Mouse (Mus musculus) midbrain, embryonic 11.5 days (tissue): ENCODE data around the gene Mdfic. TPM values are rescaled to one million over a fixed set of nuclear protein-coding genes. Genes with fewer than 3 reads are reported as not detected.
A peak's percentile ranks its signal among the peaks of the same experiment; 100 is the strongest.
"Not testable (repeated sequence)": the region's sequence is repeated elsewhere in the genome, so short reads cannot be mapped to it uniquely, and the experiment has no call there.

Source experiments
- ATAC-seq: fragments of 200-750 bp; cut with Nextera tagmentation; 2 replicates; pipeline ENCODE4 v1.8.0; 2017; ENCODE audit warnings: moderate TSS enrichment, moderate library complexity; ENCODE audit not compliant: low FRiP score
- DNase-seq: peaks from one replicate; pipeline ENCODE4 v3.0.0; 2015; ENCODE audit warnings: low spot score; ENCODE audit errors: missing footprints
- H3K27ac ChIP-seq: fragments of 300-500 bp; sonication (generic); 2 replicates; pipeline ENCODE4 v1.5.1; 2014; ENCODE audit warnings: low read depth, low read length
- H3K27me3 ChIP-seq: fragments of 300-500 bp; sonication (generic); 2 replicates; pipeline ENCODE4 v1.6.1; 2014; ENCODE audit warnings: mild to moderate bottlenecking, low read length, moderate library complexity, mixed read lengths; ENCODE audit not compliant: control insufficient read depth, insufficient read depth
- H3K36me3 ChIP-seq: fragments of 300-500 bp; sonication (generic); 2 replicates; pipeline ENCODE4 v1.6.1; 2014; ENCODE audit warnings: mild to moderate bottlenecking, low read length, moderate library complexity, mixed read lengths; ENCODE audit not compliant: control insufficient read depth, insufficient read depth
- H3K4me1 ChIP-seq: fragments of 300-500 bp; sonication (generic); 2 replicates; pipeline ENCODE4 v1.6.1; 2014; ENCODE audit warnings: low read length; ENCODE audit not compliant: control insufficient read depth, insufficient read depth
- H3K4me2 ChIP-seq: fragments of 300-500 bp; sonication (generic); 2 replicates; pipeline ENCODE4 v1.6.1; 2014; ENCODE audit warnings: mild to moderate bottlenecking, moderate library complexity
- H3K4me3 ChIP-seq: fragments of 300-500 bp; sonication (generic); 2 replicates; pipeline ENCODE4 v1.5.1; 2014; ENCODE audit warnings: low read depth, low read length
- H3K9ac ChIP-seq: fragments of 300-500 bp; sonication (generic); 2 replicates; pipeline ENCODE4 v1.6.1; 2014; ENCODE audit warnings: low read length
- H3K9me3 ChIP-seq: fragments of 300-500 bp; sonication (generic); 2 replicates; pipeline ENCODE4 v1.6.1; 2016; ENCODE audit warnings: low read length; ENCODE audit not compliant: control insufficient read depth
- WGBS: fragments of 180-500 bp; shearing (Covaris S2); extraction: QIAGEN DNeasy Blood & Tissue Kit; methylation state at CpG from one replicate; pipeline ENCODE4 v1.1.7; 2014; 5-methylcytosine and 5-hydroxymethylcytosine counted together
- polyA plus RNA-seq: library from polyadenylated mRNA; unstranded; fragments of >200 nt; fragmentation: Nextera tagmentation; extraction: Ambion mirVana; gene quantifications from 2 replicates; pipeline ENCODE4 v1.2.1, GENCODE M21; 2014

The Mdfic gene
- polyA plus RNA-seq, 1 experiment from 2014 or later: 7.0 TPM

DNA sequence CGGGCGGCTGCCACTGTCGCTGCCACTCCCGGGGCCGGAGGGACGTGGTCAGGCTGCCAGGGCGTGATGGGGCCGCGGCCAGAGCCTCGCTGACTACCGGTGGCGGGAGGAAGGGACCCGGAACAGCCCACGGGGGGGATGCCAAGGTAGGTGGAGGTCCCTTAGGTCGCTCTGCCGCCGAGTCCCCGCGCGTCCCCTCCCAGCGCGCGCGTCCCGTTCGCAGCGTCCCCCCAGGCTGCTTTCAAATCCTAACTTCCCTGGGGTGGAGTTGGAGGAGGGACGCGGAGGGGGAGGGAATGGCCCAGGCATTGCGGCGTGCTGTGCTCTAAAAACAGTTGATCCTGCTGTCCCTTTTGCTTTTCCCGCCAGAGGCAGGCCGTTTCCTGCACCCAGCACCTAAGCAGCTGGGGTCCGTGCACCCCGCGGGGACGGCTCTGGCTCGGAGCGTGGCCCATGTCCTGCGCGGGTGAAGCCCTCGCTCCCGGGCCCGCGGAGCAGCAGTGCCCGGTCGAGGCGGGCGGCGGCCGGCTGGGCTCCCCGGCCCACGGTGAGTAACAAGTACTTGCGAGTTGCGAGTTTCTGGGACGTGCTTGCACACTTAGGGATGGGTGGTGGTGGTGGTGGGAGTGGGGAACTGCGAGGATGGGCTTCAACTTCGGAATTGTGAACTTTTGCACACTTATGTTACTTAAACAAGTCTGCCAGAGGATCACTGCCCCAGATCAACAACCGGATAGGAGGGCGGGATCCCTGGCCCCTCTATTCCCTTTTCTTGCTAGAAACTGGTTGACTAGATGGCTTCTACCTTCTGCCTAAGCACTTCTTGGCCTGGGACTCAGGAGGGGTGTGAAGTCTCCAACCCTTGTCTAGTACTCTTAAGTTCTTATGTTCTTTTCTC, 606 bp downstream of the Mdfic start:
- DNase-seq: peak; percentile 96

DNA sequence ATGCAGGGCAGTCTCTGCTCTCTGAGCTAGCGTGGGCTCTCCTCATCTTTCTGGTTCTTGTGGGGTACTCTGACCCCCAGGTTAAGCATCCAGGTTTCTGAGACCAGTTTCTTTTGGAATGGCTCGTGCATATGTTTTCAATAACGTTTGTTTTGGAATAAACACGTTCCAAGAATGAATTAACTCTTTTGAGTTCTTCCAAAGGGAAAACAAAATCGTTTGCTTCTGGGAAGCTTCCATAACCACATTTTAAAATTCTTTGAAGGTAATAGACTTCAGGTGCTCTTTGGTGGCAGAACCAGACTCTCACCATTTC, 1.2 kb downstream of the Mdfic start:
- H3K4me2 ChIP-seq: peak overlapping the region; percentile 96
- no peaks in the 10 kb centered on the region for H3K9me3 ChIP-seq
- peak overlapping the region; percentile 83; the same call in 1 of the 2 replicates for H3K9ac ChIP-seq
- no peaks in the 10 kb centered on the region for H3K36me3 ChIP-seq
- 32% methylated on average over 5 of the region's 5 CpGs for WGBS
- H3K27me3 ChIP-seq: no peaks in the 10 kb centered on the region
- peak overlapping the region; percentile 49 for H3K4me3 ChIP-seq
- peaks cover 2% of the 10 kb centered on the region; the same call in 1 of the 2 replicates for H3K4me1 ChIP-seq
- peak; percentile 86 for DNase-seq
- H3K27ac ChIP-seq: no peak overlapping the region
- ATAC-seq: no peak

More for the DNA sequence above, 606 bp downstream of the Mdfic start:
- WGBS: under 1% methylated on average over 54 of the region's 60 CpGs
- Histone ChIP-seq H3K9ac (peak overlapping the region; percentile 83), H3K27ac (no peak overlapping the region), H3K4me2 (peak overlapping the region; percentile 96), H3K4me3 (peak overlapping the region; percentile 49), H3K27me3 (no peaks in the 10 kb centered on the region), H3K36me3 (no peaks in the 10 kb centered on the region), H3K9me3 (no peaks in the 10 kb centered on the region), H3K4me1 (peaks cover 2% of the 10 kb centered on the region; the same call in 1 of the 2 replicates)
- peak; percentile 85 for ATAC-seq

GRCm38 (mm10) chr6:15722631-15723030, 2.2 kb downstream of the Mdfic start:
- not testable (repeated sequence) for ATAC-seq, H3K4me1 ChIP-seq, DNase-seq, H3K36me3 ChIP-seq, H3K4me2 ChIP-seq, H3K4me3 ChIP-seq, H3K9me3 ChIP-seq, H3K27ac ChIP-seq, H3K27me3 ChIP-seq, H3K9ac ChIP-seq
- 90% methylated on average over 7 of the region's 8 CpGs for WGBS

- Histone ChIP-seq H3K4me3 (no peak overlapping the region), H3K4me2 (no peak overlapping the region), H3K36me3 (no peaks in the 10 kb centered on the region), H3K27ac (no peak overlapping the region), H3K4me1 (peaks cover 2% of the 10 kb centered on the region; the same call in 1 of the 2 replicates), H3K9ac (no peak overlapping the region), H3K9me3 (no peaks in the 10 kb centered on the region), H3K27me3 (no peaks in the 10 kb centered on the region)
- no peak for DNase-seq
- 88% methylated on average over 4 of the region's 4 CpGs for WGBS
- ATAC-seq: no peak
These were observed 3.8 kb downstream of the Mdfic start for GRCm38 (mm10) chr6:15724304-15724703.

DNA sequence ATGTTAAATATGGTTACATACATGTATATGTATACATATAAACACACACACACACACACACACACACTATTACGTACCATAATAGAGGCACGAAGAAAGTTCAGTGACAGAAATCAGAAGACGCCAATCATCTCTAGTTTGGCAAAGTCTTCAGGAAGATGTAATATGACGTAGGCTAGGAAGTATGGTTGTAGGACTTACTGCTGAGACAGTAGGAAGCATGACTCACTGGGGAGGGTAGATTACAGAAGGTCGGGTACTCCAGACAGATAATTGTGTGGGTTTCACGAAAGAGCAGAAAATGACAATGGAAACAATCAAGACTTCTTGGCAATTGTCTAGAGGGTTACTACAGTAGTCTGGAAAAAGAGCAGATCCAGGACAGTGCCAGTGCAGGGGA, 6.0 kb downstream of the Mdfic start:
- no peak for ATAC-seq
- H3K9ac ChIP-seq: no peak overlapping the region
- DNase-seq: peak; percentile 72
- no peaks in the 10 kb centered on the region for H3K9me3 ChIP-seq
- H3K27me3 ChIP-seq: no peaks in the 10 kb centered on the region
- no peak overlapping the region for H3K4me2 ChIP-seq
- H3K4me1 ChIP-seq: no peaks in the 10 kb centered on the region; the same call in 1 of the 2 replicates
- WGBS: 91% methylated on average over 6 of the region's 6 CpGs
- H3K36me3 ChIP-seq: no peaks in the 10 kb centered on the region
- no peak overlapping the region for H3K27ac ChIP-seq
- H3K4me3 ChIP-seq: no peak overlapping the region

- Histone ChIP-seq H3K4me3 (no peak overlapping the region), H3K36me3 (no peaks in the 10 kb centered on the region), H3K9me3 (no peaks in the 10 kb centered on the region), H3K27ac (no peak overlapping the region), H3K4me2 (no peak overlapping the region), H3K9ac (no peak overlapping the region), H3K27me3 (no peaks in the 10 kb centered on the region), H3K4me1 (no peaks in the 10 kb centered on the region)
- DNase-seq (peak; percentile 80), ATAC-seq (no peak)
- WGBS: 59% methylated on average over 4 of the region's 4 CpGs
These were observed 7.4 kb downstream of the Mdfic start for GRCm38 (mm10) chr6:15727681-15728410.

DNA sequence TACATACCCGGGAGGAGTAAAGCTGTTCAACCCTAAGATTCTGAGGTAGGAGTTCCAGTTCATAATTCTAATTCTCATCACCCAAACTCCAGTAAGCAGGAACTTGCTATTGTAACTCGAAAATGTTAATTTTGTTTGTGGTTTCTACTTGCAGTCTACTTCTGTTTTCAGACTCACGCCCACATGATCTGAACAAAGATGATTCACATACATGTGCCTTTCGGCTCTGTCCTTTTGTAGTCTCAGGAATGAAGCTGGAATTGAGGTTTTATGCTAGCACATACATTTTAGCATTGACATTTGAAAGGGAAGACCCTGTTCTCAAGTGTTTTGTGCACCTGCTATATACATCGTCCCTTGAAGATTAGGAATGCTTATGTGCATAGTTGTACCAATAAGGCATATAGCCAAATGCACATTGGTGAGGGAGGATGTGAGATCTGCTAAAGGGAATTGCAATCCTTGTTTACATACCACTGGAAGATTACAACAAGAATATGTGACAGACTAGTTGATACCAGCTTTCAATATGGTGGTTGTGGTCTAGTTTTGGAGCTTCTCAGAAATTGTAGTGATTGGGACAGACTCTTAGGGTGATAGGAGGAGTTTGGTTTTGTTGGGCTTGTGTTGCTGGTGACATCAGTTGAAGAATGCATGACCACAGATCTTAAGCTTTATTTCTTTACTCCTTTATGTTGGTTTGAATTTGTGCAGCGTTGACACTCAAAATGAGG, 8.6 kb downstream of the Mdfic start:
- H3K27me3 ChIP-seq: no peaks in the 10 kb centered on the region
- H3K4me2 ChIP-seq: no peak overlapping the region
- WGBS: 93% methylated on average over 6 of the region's 6 CpGs
- peak; percentile 17 for DNase-seq
- no peak for ATAC-seq
- no peak overlapping the region for H3K9ac ChIP-seq
- no peak overlapping the region for H3K27ac ChIP-seq
- H3K36me3 ChIP-seq: no peaks in the 10 kb centered on the region
- H3K9me3 ChIP-seq: no peaks in the 10 kb centered on the region
- H3K4me3 ChIP-seq: no peak overlapping the region
- H3K4me1 ChIP-seq: no peaks in the 10 kb centered on the region

GRCm38 (mm10) chr6:15730258-15730657, 9.8 kb downstream of the Mdfic start:
- Histone ChIP-seq H3K4me3 (no peak overlapping the region), H3K9me3 (no peaks in the 10 kb centered on the region), H3K4me1 (no peaks in the 10 kb centered on the region), H3K36me3 (no peaks in the 10 kb centered on the region), H3K27me3 (no peaks in the 10 kb centered on the region), H3K4me2 (no peak overlapping the region), H3K27ac (no peak overlapping the region), H3K9ac (no peak overlapping the region)
- 87% methylated on average over 2 of the region's 2 CpGs for WGBS
- ATAC-seq (no peak), DNase-seq (peak; percentile 26)
